Mouse (Mus musculus) liver, postnatal 0 days (tissue): ENCODE measurements at regions not wholly inside any gene's neighbourhood (a gene's known extent, or its start where the extent isn't known, plus 50 kb on each side); places are given as distances from the start of the nearest gene placed in this dataset.

ENCODE experiments used
- CTCF ChIP-seq: sonication (generic); IDR thresholded peaks from 2 replicates; pipeline ENCODE4 v1.5.1; 2016; ENCODE audit warnings: antibody characterized with exemption, low read depth
- EP300 ChIP-seq: IDR thresholded peaks from 2 replicates; pipeline ENCODE4 v1.6.1; 2016; ENCODE audit warnings: antibody characterized with exemption, low read depth, mild to moderate bottlenecking

GRCm38 (mm10) chr10:92296837-92297236, 425.4 kb downstream of the Nedd1 start:
- no peak for TF ChIP-seq CTCF
- TF ChIP-seq EP300 = no peak
